Mouse (Mus musculus) MEL (cell line): ENCODE results near the gene Kctd19.

Source experiments
- CTCF ChIP-seq, 3 experiments: IDR thresholded peaks in 2 of 3; conservative IDR thresholded peaks in 1 of 3; 2 replicates each; pipeline ENCODE4 v1.5.1; 2011 to 2012; ENCODE audit warnings: low read length in 3 of 3, low read depth in 2 of 3, mild to moderate bottlenecking in 2 of 3, improper control_type of control experiment in 1 of 3, inconsistent platforms in 1 of 3, mixed read lengths in 1 of 3, moderate library complexity in 1 of 3; ENCODE audit not compliant: control insufficient read depth in 1 of 3, insufficient read depth in 1 of 3, poor library complexity in 1 of 3, severe bottlenecking in 1 of 3
- EP300 ChIP-seq, 2 experiments: IDR thresholded peaks; 2 replicates each; pipeline ENCODE4 v1.6.1; 2011; ENCODE audit warnings: improper control_type of control experiment in 2 of 2, low read length in 2 of 2, low read depth in 1 of 2, mild to moderate bottlenecking in 1 of 2
- HCFC1 ChIP-seq: IDR thresholded peaks from 2 replicates; pipeline ENCODE4 v1.6.1; 2012; ENCODE audit warnings: low read depth, mild to moderate bottlenecking, inconsistent platforms, low read length, improper control_type of control experiment, moderate library complexity
- JUND ChIP-seq: IDR thresholded peaks from 2 replicates; pipeline ENCODE4 v1.6.1; 2011; ENCODE audit warnings: low read depth, mild to moderate bottlenecking, improper control_type of control experiment, low read length
- MAX ChIP-seq: IDR thresholded peaks from 2 replicates; pipeline ENCODE4 v1.6.1; 2011; ENCODE audit warnings: low read length, improper control_type of control experiment
- POLR2A ChIP-seq, 2 experiments: IDR thresholded peaks; 2 replicates each; pipeline ENCODE4 v1.6.1; 2011 to 2012; ENCODE audit warnings: low read length in 2 of 2, mild to moderate bottlenecking in 2 of 2, control low read depth in 1 of 2, improper control_type of control experiment in 1 of 2, low read depth in 1 of 2, moderate library complexity in 1 of 2; ENCODE audit not compliant: control insufficient read depth in 1 of 2, insufficient read depth in 1 of 2, poor library complexity in 1 of 2
- POLR2AphosphoS5 ChIP-seq: IDR thresholded peaks from 2 replicates; pipeline ENCODE4 v1.6.1; 2012; ENCODE audit warnings: low read depth, borderline replicate concordance, mild to moderate bottlenecking, inconsistent platforms, low read length, moderate library complexity, mixed read lengths
- RCOR1 ChIP-seq: IDR thresholded peaks from 2 replicates; pipeline ENCODE4 v1.6.1; 2012; ENCODE audit warnings: low read depth, mild to moderate bottlenecking, inconsistent platforms, low read length, improper control_type of control experiment
- UBTF ChIP-seq: IDR thresholded peaks from 2 replicates; pipeline ENCODE4 v1.6.1; 2012; ENCODE audit warnings: low read depth, mild to moderate bottlenecking, inconsistent platforms, low read length, improper control_type of control experiment, moderate library complexity, borderline replicate concordance; ENCODE audit not compliant: insufficient read depth
- USF1 ChIP-seq: IDR thresholded peaks from 2 replicates; pipeline ENCODE4 v1.6.1; 2014; ENCODE audit warnings: low read depth, mild to moderate bottlenecking, inconsistent platforms, low read length, improper control_type of control experiment, moderate library complexity
- USF2 ChIP-seq, 2 experiments: IDR thresholded peaks; 2 replicates each; pipeline ENCODE4 v1.6.1; 2011 to 2012; ENCODE audit warnings: improper control_type of control experiment in 2 of 2, low read length in 2 of 2, borderline replicate concordance in 1 of 2, inconsistent platforms in 1 of 2, low read depth in 1 of 2, mild to moderate bottlenecking in 1 of 2; ENCODE audit not compliant: insufficient read depth in 1 of 2
- ZNF384 ChIP-seq: IDR thresholded peaks from 2 replicates; pipeline ENCODE4 v1.6.1; 2012; ENCODE audit warnings: low read depth, mild to moderate bottlenecking, inconsistent platforms, low read length, improper control_type of control experiment

DNA sequence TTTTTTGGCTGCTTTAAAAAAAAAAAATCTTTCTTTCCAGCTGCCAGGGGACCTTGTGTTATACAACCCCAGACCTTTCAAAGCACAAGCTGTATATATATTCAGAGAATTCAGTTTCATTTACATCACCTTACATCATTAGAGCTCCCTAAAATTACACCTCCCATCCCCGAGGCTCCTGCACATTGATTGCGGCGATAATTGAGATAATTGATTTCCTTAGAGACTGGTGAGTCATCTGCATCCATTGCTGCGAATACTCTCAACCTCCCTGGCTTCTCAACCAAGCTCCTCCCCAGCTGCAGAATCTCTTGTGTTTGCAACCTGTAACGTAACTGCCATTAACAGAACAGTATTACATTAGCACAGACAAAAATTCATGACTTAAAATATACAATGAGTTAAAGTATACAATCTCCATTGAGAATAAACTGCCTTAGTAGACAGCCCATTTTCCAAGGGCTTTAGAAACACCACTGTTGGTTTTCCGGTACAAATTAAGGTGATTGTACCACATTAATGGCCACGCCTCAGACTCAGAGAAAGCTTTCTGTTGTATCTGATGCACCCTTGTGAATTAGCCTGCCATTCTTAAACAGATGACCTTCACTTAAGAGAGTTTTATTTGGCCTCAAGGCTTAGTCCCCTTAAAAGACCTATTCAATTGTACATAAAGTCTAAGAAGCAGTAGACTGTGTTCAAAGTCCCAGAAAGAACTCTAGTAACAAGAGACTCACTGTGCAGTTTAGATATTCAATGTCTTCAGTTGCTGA, 18.6 kb upstream of the Kctd19 start:
- TF ChIP-seq MAX (no peak), EP300 (IDR thresholded peaks at IDR 0.05; ENCODE audit: low read depth in 1 of 2, low read length in 2 of 2) (no peak), HCFC1 (no peak), ZNF384 (no peak), JUND (no peak), UBTF (no peak), POLR2A (IDR thresholded peaks at IDR 0.05; ENCODE audit: control insufficient read depth in 1 of 2, insufficient read depth in 1 of 2, low read depth in 1 of 2, low read length in 2 of 2, poor library complexity in 1 of 2) (no peak), CTCF (IDR thresholded peaks at IDR 0.05 in 2 of 3, conservative IDR thresholded peaks at IDR 0.05 in 1 of 3; ENCODE audit: control insufficient read depth in 1 of 3, insufficient read depth in 1 of 3, low read depth in 2 of 3, low read length in 3 of 3, poor library complexity in 1 of 3, severe bottlenecking in 1 of 3) (no peak), RCOR1 (no peak), USF1 (no peak), POLR2AphosphoS5 (no peak), USF2 (IDR thresholded peaks at IDR 0.05; ENCODE audit: borderline replicate concordance in 1 of 2, insufficient read depth in 1 of 2, low read depth in 1 of 2, low read length in 2 of 2) (no peak)
